Comparison of ENCODE assay signal across 8 mouse cellular contexts in the genomic region with DNA sequence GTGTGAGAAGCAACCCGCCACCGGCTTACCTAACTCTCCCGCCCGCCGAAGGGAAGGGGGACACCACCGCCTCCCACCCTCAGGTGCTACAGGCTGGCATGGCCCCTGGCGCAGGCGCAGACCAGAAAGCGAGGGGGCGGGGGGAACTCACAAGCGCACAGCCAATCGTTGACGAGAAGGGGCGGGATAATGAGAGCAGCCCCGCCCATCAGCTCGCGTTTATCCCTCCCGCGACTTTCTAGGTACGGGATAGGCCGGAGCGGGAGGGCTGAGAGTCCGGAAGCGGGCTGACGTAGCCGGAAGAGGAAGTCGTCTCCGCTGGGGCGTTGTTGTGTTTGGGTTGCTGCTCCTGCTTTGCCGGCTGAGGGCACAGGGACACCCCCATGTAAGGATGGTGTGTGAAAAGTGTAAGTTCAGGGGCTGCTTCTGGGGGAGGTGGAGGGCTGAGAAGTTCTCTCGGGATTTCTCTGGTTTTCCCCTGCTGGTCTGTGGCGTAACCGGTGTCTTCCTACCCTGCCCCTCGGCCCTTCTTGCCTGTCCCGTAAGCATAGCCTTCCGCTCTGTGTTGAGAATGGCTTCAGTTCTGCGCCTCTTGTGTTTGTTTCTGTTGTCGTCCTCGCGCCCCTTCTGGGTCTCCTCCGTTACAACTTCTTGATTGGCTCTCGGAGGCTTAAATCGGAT. TPM values are rescaled to one million over a fixed set of nuclear protein-coding genes. Genes with fewer than 3 reads are reported as not detected.
DNase-seq lines count a peak whose midpoint lies in the region; ATAC-seq and TF ChIP-seq lines count a peak whose summit lies in the region.

A gene (minus strand): TSS at position 138 of the 681 bp plus-strand sequence.
A gene (plus strand): TSS at position 282 of the 681 bp plus-strand sequence.

- H3K4me2 ChIP-seq in kidney, embryonic 14.5 days (replicated peaks; ENCODE audit: low read depth, low read length): peak within 1 kb of the TSS; percentile 97
- peak within 1 kb of the TSS; percentile 96 for H3K4me2 ChIP-seq in limb, embryonic 15.5 days

- peak; percentile 100 for ATAC-seq in kidney, embryonic 14.5 days (ENCODE audit: low FRiP score, low TSS enrichment)
- peak; percentile 100 for ATAC-seq in limb, embryonic 15.5 days (ENCODE audit: insufficient number of reproducible peaks, low FRiP score, low TSS enrichment, low read depth)

- DNase-seq in A20 (ENCODE audit: low read depth, low spot score): peak; percentile 99
- peak; percentile 97 to 98 for DNase-seq in heart, adult 9 months (ENCODE audit: low spot score in 2 of 2)
- peak; percentile 94 to 96 for DNase-seq in monocyte, adult 2 months (ENCODE audit: low read depth in 1 of 2, low spot score in 2 of 2)
- DNase-seq in spleen, postnatal 36 days (ENCODE audit: low spot score in 2 of 2): peak; percentile 97 to 98

- H3K9ac ChIP-seq in kidney, embryonic 14.5 days (ENCODE audit: low read depth, low read length): peak within 1 kb of the TSS; percentile 75
- H3K9ac ChIP-seq in limb, embryonic 15.5 days: peak within 1 kb of the TSS; percentile 57

- H3K36me3 ChIP-seq in kidney, embryonic 14.5 days (ENCODE audit: control insufficient read depth, insufficient read depth, low read length): peaks cover 3% of the 10 kb centered on the region
- H3K36me3 ChIP-seq in limb, embryonic 15.5 days: peaks cover 8% of the 10 kb centered on the region; the same call in 1 of the 2 replicates

- peak within 1 kb of the TSS; percentile 84 for H3K4me3 ChIP-seq in bone marrow macrophage, adult 2 months (ENCODE audit: insufficient read depth, low read length)
- H3K4me3 ChIP-seq in embryonic fibroblast, embryonic 13.5 days (ENCODE audit: insufficient read depth, low read length): peak within 1 kb of the TSS; percentile 100
- H3K4me3 ChIP-seq in kidney, embryonic 14.5 days (ENCODE audit: low read length): peak within 1 kb of the TSS; percentile 94
- peak within 1 kb of the TSS; percentile 82 for H3K4me3 ChIP-seq in limb, embryonic 15.5 days

- H3K4me1 ChIP-seq in bone marrow macrophage, adult 2 months (ENCODE audit: control insufficient read depth, insufficient read depth, low read length): peaks cover 12% of the 10 kb centered on the region
- no peaks in the 10 kb centered on the region; the same call in 1 of the 2 replicates for H3K4me1 ChIP-seq in embryonic fibroblast, embryonic 13.5 days (ENCODE audit: control insufficient read depth, insufficient read depth, low read length)
- H3K4me1 ChIP-seq in kidney, embryonic 14.5 days (ENCODE audit: control insufficient read depth, insufficient read depth, low read length): peaks cover 4% of the 10 kb centered on the region
- peaks cover 12% of the 10 kb centered on the region; the same call in 1 of the 2 replicates for H3K4me1 ChIP-seq in limb, embryonic 15.5 days

- no peak for TF ChIP-seq CTCF in bone marrow macrophage, adult 2 months (IDR thresholded peaks at IDR 0.05; ENCODE audit: low read depth, low read length)
- TF ChIP-seq CTCF in embryonic fibroblast, embryonic 13.5 days (IDR thresholded peaks at IDR 0.05; ENCODE audit: borderline replicate concordance, insufficient read depth, low read length): no peak

- 2% methylated on average over 42 of the region's 43 CpGs for WGBS in kidney, embryonic 14.5 days
- WGBS in limb, embryonic 15.5 days: under 1% methylated on average over 43 of the region's 43 CpGs

- TF ChIP-seq POLR2A in bone marrow macrophage, adult 2 months (IDR thresholded peaks at IDR 0.05; ENCODE audit: borderline replicate concordance, low read depth, low read length): no peak
- TF ChIP-seq POLR2A in embryonic fibroblast, embryonic 13.5 days (IDR thresholded peaks at IDR 0.05; ENCODE audit: low read depth, low read length): peak; percentile 66

- no peak within 1 kb of the TSS for H3K27ac ChIP-seq in bone marrow macrophage, adult 2 months (ENCODE audit: insufficient read depth, low read depth, low read length)
- H3K27ac ChIP-seq in embryonic fibroblast, embryonic 13.5 days (ENCODE audit: insufficient read depth, low read length): no peak within 1 kb of the TSS
- H3K27ac ChIP-seq in kidney, embryonic 14.5 days (ENCODE audit: low read depth, low read length): no peak within 1 kb of the TSS; the same call in 1 of the 2 replicates
- H3K27ac ChIP-seq in limb, embryonic 15.5 days: peak within 1 kb of the TSS; percentile 27

- no peaks in the 10 kb centered on the region for H3K27me3 ChIP-seq in kidney, embryonic 14.5 days (ENCODE audit: control insufficient read depth, insufficient read depth, low read length)
- H3K27me3 ChIP-seq in limb, embryonic 15.5 days: no peaks in the 10 kb centered on the region

- 0 out of 2 replicates have a peak, but pooled peaks cover 2% of the 10 kb centered on the region for H3K9me3 ChIP-seq in kidney, embryonic 14.5 days (ENCODE audit: control insufficient read depth, low read length)
- no peaks in the 10 kb centered on the region for H3K9me3 ChIP-seq in limb, embryonic 15.5 days

RNA-seq across cellular contexts. Expression of the first gene that starts in this region (rescaled TPM):
- 9.6 and 12.6 TPM in 2 replicates for polyA plus RNA-seq in bone marrow macrophage, adult 2 months (2012; ENCODE audit: insufficient read depth, insufficient read length, missing spikeins)
- polyA plus RNA-seq in embryonic fibroblast, embryonic 13.5 days (2011; ENCODE audit: insufficient read length, low read depth, missing spikeins): 17.9 and 19.5 TPM in 2 replicates
- polyA plus RNA-seq in kidney, embryonic 14.5 days (2014; fragmentation: Nextera tagmentation; extraction: Ambion mirVana): 39.3 and 46.1 TPM in 2 replicates
- polyA plus RNA-seq in limb, embryonic 15.5 days (2015; fragmentation: Nextera tagmentation; extraction: Ambion mirVana): 28.3 and 30.4 TPM in 2 replicates

RNA-seq across cellular contexts. Expression of the second gene that starts in this region (rescaled TPM):
- 60.7 and 69.6 TPM in 2 replicates for polyA plus RNA-seq in bone marrow macrophage, adult 2 months (2012; ENCODE audit: insufficient read depth, insufficient read length, missing spikeins)
- polyA plus RNA-seq in embryonic fibroblast, embryonic 13.5 days (2011; ENCODE audit: insufficient read length, low read depth, missing spikeins): 49.1 and 53.6 TPM in 2 replicates
- polyA plus RNA-seq in kidney, embryonic 14.5 days (2014; fragmentation: Nextera tagmentation; extraction: Ambion mirVana): 150 and 193 TPM in 2 replicates
- 101 and 117 TPM in 2 replicates for polyA plus RNA-seq in limb, embryonic 15.5 days (2015; fragmentation: Nextera tagmentation; extraction: Ambion mirVana)
